Mouse (Mus musculus): ENCODE measurements around the gene Ppp1r37. TPM values are rescaled to one million over a fixed set of nuclear protein-coding genes. Genes with fewer than 3 reads are reported as not detected.

The Ppp1r37 gene
- polyA plus RNA-seq, 1 experiment: 93.5 TPM

DNA sequence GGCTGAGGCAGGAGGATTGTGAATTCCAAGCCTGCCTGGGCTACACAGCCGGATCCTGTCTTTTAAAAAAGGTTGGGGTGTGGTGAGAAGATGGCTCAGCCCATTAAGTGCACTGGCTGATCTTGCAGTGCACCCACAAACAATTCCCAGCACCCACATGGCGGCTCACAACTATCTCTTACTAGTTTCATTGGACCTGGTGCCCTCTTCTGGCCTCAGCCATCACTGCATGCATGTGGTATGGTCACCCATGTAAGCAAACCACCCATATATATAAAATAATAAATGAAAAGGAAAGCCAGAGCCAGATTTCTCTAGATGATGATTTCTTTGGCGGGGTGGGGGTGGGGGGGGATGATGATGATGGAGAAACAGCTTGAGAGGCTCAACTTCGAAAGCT lies 1.6 kb upstream of the Ppp1r37 start:
- H3K4me1 ChIP-seq (ENCODE audit: control insufficient read depth, insufficient read depth, low read length): peaks cover 6% of the 10 kb centered on the region; the same call in 1 of the 2 replicates
- H3K4me3 ChIP-seq (replicated peaks; ENCODE audit: control insufficient read depth, low read depth, low read length): no peak overlapping the region

DNA sequence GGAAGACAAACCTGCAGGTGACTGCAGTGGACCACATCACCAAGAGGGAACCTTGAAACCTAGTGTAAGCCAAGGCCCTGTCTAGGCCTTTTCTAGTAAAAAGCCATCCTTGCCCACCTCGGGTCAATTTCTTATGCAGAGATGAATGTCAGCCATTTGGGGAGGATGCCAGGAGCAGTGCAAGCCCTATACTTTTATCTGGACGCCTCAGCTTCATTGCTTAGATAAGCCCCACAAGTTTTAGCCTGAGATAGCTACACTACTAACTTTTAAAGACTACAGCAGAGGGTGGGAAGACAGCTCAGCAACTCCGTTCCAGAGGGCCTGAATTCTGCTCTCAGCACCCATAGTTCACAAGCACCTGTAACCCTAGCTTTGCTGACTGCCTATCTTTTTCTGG lies 1.0 kb upstream of the Ppp1r37 start:
- TF ChIP-seq CTCF (IDR thresholded peaks at IDR 0.05; ENCODE audit: control insufficient read depth, insufficient read depth, low read length) (no peak), POLR2A (IDR thresholded peaks at IDR 0.05; ENCODE audit: borderline replicate concordance, control insufficient read depth, low read depth, low read length) (no peak)
- Histone ChIP-seq H3K4me1 (ENCODE audit: control insufficient read depth, insufficient read depth, low read length) (peaks cover 8% of the 10 kb centered on the region), H3K27ac (ENCODE audit: control insufficient read depth, insufficient read depth, low read depth, low read length, poor library complexity) (peak overlapping the region; percentile 78), H3K4me3 (replicated peaks; ENCODE audit: control insufficient read depth, low read depth, low read length) (peak overlapping the region; percentile 23)
- WGBS: 59% methylated on average over 3 of the region's 3 CpGs

More for the DNA sequence above, 1.6 kb upstream of the Ppp1r37 start:
- 91% methylated on average over 4 of the region's 4 CpGs for WGBS
- H3K27ac ChIP-seq (ENCODE audit: control insufficient read depth, insufficient read depth, low read depth, low read length, poor library complexity): peak overlapping the region; percentile 60
- TF ChIP-seq POLR2A (IDR thresholded peaks at IDR 0.05; ENCODE audit: borderline replicate concordance, control insufficient read depth, low read depth, low read length): no peak
- TF ChIP-seq CTCF (IDR thresholded peaks at IDR 0.05; ENCODE audit: control insufficient read depth, insufficient read depth, low read length): peak; percentile 35; the same call in 1 of the 2 replicates

GRCm38 (mm10) chr7:19561765-19562642 lies 872 bp downstream of the Ppp1r37 start:
- Histone ChIP-seq H3K27ac (ENCODE audit: control insufficient read depth, insufficient read depth, low read depth, low read length, poor library complexity) (peak overlapping the region; percentile 96), H3K4me3 (replicated peaks; ENCODE audit: control insufficient read depth, low read depth, low read length) (peak overlapping the region; percentile 98), H3K4me1 (ENCODE audit: control insufficient read depth, insufficient read depth, low read length) (peaks cover 8% of the 10 kb centered on the region)
- under 1% methylated on average over 102 of the region's 102 CpGs for WGBS
- TF ChIP-seq CTCF (IDR thresholded peaks at IDR 0.05; ENCODE audit: control insufficient read depth, insufficient read depth, low read length) (no peak), POLR2A (IDR thresholded peaks at IDR 0.05; ENCODE audit: borderline replicate concordance, control insufficient read depth, low read depth, low read length) (peak; percentile 53; the same call in 1 of the 2 replicates)

- no peak for TF ChIP-seq CTCF (IDR thresholded peaks at IDR 0.05; ENCODE audit: control insufficient read depth, insufficient read depth, low read length)
- TF ChIP-seq POLR2A (IDR thresholded peaks at IDR 0.05; ENCODE audit: borderline replicate concordance, control insufficient read depth, low read depth, low read length): no peak
- Histone ChIP-seq H3K4me1 (ENCODE audit: control insufficient read depth, insufficient read depth, low read length) (peaks cover 8% of the 10 kb centered on the region), H3K27ac (ENCODE audit: control insufficient read depth, insufficient read depth, low read depth, low read length, poor library complexity) (peak overlapping the region; percentile 96), H3K4me3 (replicated peaks; ENCODE audit: control insufficient read depth, low read depth, low read length) (peak overlapping the region; percentile 98)
- under 1% methylated on average over 11 of the region's 11 CpGs for WGBS
Measured at GRCm38 (mm10) chr7:19561431-19561764, 1.5 kb downstream of the Ppp1r37 start.

GRCm38 (mm10) chr7:19560491-19561260 lies 2.2 kb downstream of the Ppp1r37 start:
- Histone ChIP-seq H3K27ac (ENCODE audit: control insufficient read depth, insufficient read depth, low read depth, low read length, poor library complexity) (peak overlapping the region; percentile 96), H3K4me3 (replicated peaks; ENCODE audit: control insufficient read depth, low read depth, low read length) (peak overlapping the region; percentile 98), H3K4me1 (ENCODE audit: control insufficient read depth, insufficient read depth, low read length) (peaks cover 8% of the 10 kb centered on the region)
- TF ChIP-seq CTCF (IDR thresholded peaks at IDR 0.05; ENCODE audit: control insufficient read depth, insufficient read depth, low read length): no peak
- TF ChIP-seq POLR2A (IDR thresholded peaks at IDR 0.05; ENCODE audit: borderline replicate concordance, control insufficient read depth, low read depth, low read length): no peak
- 5% methylated on average over 11 of the region's 11 CpGs for WGBS

- H3K27ac ChIP-seq (ENCODE audit: control insufficient read depth, insufficient read depth, low read depth, low read length, poor library complexity): no peak overlapping the region
- 60% methylated on average over 2 of the region's 2 CpGs for WGBS
- no peak overlapping the region for H3K4me3 ChIP-seq (replicated peaks; ENCODE audit: control insufficient read depth, low read depth, low read length)
- no peak for TF ChIP-seq POLR2A (IDR thresholded peaks at IDR 0.05; ENCODE audit: borderline replicate concordance, control insufficient read depth, low read depth, low read length)
- TF ChIP-seq CTCF (IDR thresholded peaks at IDR 0.05; ENCODE audit: control insufficient read depth, insufficient read depth, low read length): peak; percentile 52
- peaks cover 8% of the 10 kb centered on the region for H3K4me1 ChIP-seq (ENCODE audit: control insufficient read depth, insufficient read depth, low read length)
Measured at GRCm38 (mm10) chr7:19558965-19559364, 3.9 kb downstream of the Ppp1r37 start.

- TF ChIP-seq POLR2A (IDR thresholded peaks at IDR 0.05; ENCODE audit: borderline replicate concordance, control insufficient read depth, low read depth, low read length) (no peak), CTCF (IDR thresholded peaks at IDR 0.05; ENCODE audit: control insufficient read depth, insufficient read depth, low read length) (no peak)
- no peak overlapping the region for H3K4me3 ChIP-seq (replicated peaks; ENCODE audit: control insufficient read depth, low read depth, low read length)
- WGBS: 88% methylated on average over 6 of the region's 6 CpGs
- H3K27ac ChIP-seq (ENCODE audit: control insufficient read depth, insufficient read depth, low read depth, low read length, poor library complexity): no peak overlapping the region
- H3K4me1 ChIP-seq (ENCODE audit: control insufficient read depth, insufficient read depth, low read length): peaks cover 7% of the 10 kb centered on the region
Measured at GRCm38 (mm10) chr7:19557982-19558900, 4.6 kb downstream of the Ppp1r37 start.
